Mouse (Mus musculus) E14TG2a.4 (cell line): ENCODE data around the gene Rdh16.
"Not testable (repeated sequence)": the region's sequence is repeated elsewhere in the genome, so short reads cannot be mapped to it uniquely, and the experiment has no call there.

Experiments used
- H3K27me3 ChIP-seq: 2 replicates; pipeline ENCODE4 v1.6.1; 2014; ENCODE audit warnings: low read length, control low read depth; ENCODE audit not compliant: insufficient read depth
- H3K36me3 ChIP-seq: 2 replicates; pipeline ENCODE4 v1.6.1; 2014; ENCODE audit warnings: low read length, control low read depth; ENCODE audit not compliant: insufficient read depth
- H3K4me1 ChIP-seq: replicated peaks from 2 replicates; pipeline ENCODE4 v1.6.1; 2014; ENCODE audit warnings: low read depth, low read length, control low read depth
- H3K4me3 ChIP-seq: replicated peaks from 2 replicates; pipeline ENCODE4 v1.5.1; 2014; ENCODE audit warnings: mild to moderate bottlenecking, low read length
- H3K9me3 ChIP-seq: 2 replicates; pipeline ENCODE4 v1.6.1; 2014; ENCODE audit warnings: low read length, control low read depth
- CTCF ChIP-seq: conservative IDR thresholded peaks from 2 replicates; pipeline ENCODE4 v1.5.1; 2014; ENCODE audit warnings: low read length
- NANOG ChIP-seq: IDR thresholded peaks from 2 replicates; pipeline ENCODE4 v1.6.1; 2014; ENCODE audit warnings: borderline replicate concordance, low read length, mixed read lengths
- POU5F1 ChIP-seq: IDR thresholded peaks from 2 replicates; pipeline ENCODE4 v1.6.1; 2014; ENCODE audit warnings: low read length, borderline replicate concordance

Gene Rdh16

DNA sequence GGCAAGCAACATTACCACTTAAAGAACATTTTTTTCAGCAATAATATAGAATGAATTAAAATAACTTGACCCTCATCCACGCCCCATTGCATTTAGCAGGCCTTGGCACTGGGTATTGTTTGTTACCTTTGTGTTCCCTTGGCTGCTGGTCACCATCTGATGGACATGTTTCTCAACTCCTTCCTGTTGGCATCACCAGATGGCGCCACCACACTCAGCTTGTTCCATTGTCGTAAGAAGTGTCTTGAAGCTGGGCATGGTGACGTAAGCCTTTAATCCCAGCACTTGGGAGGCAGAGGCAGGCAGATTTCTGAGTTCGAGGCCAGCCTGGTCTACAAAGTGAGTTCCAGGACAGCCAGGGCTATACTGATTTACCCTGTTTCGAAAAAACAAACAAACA lies 24.4 kb downstream of the Rdh16 start:
- no peaks in the 10 kb centered on the region for H3K36me3 ChIP-seq
- H3K27me3 ChIP-seq: no peaks in the 10 kb centered on the region
- H3K4me1 ChIP-seq: no peaks in the 10 kb centered on the region
- H3K4me3 ChIP-seq: no peak overlapping the region
- peaks cover 68% of the 10 kb centered on the region for H3K9me3 ChIP-seq
- TF ChIP-seq POU5F1 (no peak), NANOG (no peak), CTCF (peak; percentile 19)

DNA sequence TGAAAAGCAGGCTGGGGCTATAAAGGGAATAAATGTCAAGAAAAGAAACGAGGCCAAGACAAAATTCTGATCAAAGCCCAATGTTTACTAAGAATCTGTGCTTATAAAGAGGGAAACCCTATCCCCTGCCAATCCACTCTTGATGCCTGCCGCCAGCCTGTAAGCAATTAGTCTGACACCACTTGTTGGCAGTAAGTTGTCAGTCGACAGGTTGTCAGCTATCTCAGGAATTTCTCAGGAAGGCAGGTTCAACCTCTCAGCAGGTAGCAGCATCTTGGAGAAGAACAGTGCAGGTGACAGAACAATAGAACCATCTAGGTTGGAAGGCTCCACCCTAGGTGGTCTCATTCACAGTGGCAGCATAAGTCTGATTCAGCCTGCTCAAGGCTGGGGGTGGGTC lies 28.2 kb downstream of the Rdh16 start:
- Histone ChIP-seq H3K4me3 (no peak overlapping the region), H3K27me3 (no peaks in the 10 kb centered on the region), H3K36me3 (no peaks in the 10 kb centered on the region), H3K4me1 (no peaks in the 10 kb centered on the region), H3K9me3 (peaks cover 72% of the 10 kb centered on the region)
- TF ChIP-seq POU5F1 (no peak), CTCF (no peak), NANOG (no peak)

DNA sequence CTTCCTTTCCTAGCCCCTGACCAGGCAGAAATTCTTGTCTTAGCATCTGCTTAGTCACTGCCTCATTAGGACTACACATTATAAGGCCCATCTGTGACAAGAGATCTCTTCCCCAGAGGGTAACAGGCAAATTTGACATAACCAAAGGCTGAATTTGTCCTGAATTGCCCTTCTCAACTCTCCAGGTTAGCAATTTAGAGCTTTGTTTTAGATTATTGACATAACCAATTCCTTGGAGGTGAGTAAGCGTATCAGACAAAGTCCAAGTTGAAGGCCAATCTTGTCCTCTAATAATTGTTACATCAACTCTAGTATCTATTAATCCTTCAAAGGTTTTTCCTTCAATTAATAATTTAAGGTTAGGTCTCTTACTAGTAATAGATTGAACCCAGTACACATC lies 33.2 kb downstream of the Rdh16 start:
- H3K9me3 ChIP-seq: peaks cover 91% of the 10 kb centered on the region
- H3K27me3 ChIP-seq, H3K4me1 ChIP-seq, H3K4me3 ChIP-seq, H3K36me3 ChIP-seq: not testable (repeated sequence)

DNA sequence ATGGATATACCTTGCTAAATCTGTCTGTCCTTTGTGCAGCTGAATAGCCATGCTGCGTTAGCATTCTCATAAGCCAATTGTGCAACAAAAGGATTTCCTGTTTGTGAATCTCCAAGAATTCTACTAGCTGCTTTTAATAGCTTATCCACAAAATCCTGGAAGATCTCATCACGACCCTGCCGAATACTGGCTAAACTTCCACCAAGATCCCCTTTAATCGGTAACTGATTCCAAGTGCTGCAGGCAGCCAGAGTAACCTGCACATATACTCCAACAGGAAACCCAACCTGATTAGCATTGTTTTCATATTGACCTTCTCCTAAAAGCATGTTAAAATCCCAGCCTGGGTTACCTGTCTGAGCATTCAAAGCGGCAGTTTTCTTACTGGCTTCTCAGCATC lies 34.3 kb downstream of the Rdh16 start:
- peaks cover 90% of the 10 kb centered on the region for H3K9me3 ChIP-seq
- no peak overlapping the region for H3K4me3 ChIP-seq
- H3K4me1 ChIP-seq: no peaks in the 10 kb centered on the region
- TF ChIP-seq CTCF (no peak), POU5F1 (no peak), NANOG (no peak)
- no peaks in the 10 kb centered on the region for H3K27me3 ChIP-seq
- H3K36me3 ChIP-seq: no peaks in the 10 kb centered on the region

DNA sequence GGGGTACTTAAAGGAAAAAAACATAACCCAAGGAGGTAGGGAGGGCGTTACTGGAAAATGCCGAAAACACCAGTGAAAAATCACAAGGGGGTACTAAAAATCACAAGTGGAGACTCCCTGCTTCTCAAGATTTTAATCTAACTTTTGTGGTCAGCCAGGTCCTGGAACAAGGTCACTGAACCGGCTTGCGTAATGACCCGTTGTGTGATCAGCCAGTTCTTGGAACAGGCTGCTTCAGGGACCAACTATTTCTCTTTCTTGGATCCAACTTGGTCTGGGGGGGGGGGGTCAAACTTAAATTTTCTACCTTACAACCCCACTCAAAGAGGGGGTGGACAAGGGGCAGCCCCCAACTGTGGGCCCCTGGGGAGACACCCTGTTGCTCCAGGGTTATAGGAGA lies 36.8 kb downstream of the Rdh16 start:
- H3K36me3 ChIP-seq, H3K4me3 ChIP-seq, H3K27me3 ChIP-seq, H3K4me1 ChIP-seq: not testable (repeated sequence)
- peaks cover 92% of the 10 kb centered on the region for H3K9me3 ChIP-seq

DNA sequence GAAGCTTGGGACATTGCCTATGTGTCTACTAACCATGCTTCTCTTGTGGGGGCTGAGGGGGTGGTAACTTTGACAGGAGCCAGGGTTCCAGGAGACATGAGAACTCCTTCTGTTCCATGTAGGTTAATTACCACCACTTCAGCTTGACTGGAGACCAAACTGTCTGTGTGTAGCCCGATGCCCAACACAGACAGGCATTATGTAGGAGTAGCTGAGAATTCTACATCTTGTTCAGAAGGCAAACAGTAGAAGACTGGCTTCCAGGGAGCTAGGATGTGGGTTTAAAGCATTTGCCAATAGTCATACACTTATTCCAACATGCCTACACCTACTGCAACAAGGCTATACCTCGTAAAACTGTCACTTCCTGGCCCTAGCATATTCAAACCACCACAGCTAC lies 37.6 kb downstream of the Rdh16 start:
- H3K4me1 ChIP-seq: no peaks in the 10 kb centered on the region
- no peaks in the 10 kb centered on the region for H3K36me3 ChIP-seq
- no peak overlapping the region for H3K4me3 ChIP-seq
- peaks cover 92% of the 10 kb centered on the region for H3K9me3 ChIP-seq
- no peaks in the 10 kb centered on the region for H3K27me3 ChIP-seq
- TF ChIP-seq POU5F1: no peak
- no peak for TF ChIP-seq NANOG
- no peak for TF ChIP-seq CTCF

DNA sequence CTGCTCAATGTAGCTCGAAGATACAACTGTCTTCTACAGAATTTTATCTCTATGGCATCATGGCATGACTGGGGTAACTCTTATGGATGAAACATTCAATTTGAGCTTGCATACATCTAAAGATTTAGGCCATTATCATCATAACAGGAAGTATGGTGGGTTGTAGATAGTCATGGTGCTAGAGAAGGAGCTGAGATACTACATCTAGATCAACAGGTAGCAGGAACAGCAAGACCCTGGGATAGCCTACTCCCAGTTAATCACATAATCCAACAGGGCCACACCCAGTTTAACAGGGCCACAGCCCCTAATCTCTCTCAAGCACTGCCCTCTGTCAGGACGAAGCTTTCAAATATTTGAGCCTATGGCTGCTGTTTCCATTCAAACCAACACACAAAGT lies 39.8 kb downstream of the Rdh16 start:
- H3K4me3 ChIP-seq: no peak overlapping the region
- H3K4me1 ChIP-seq: no peaks in the 10 kb centered on the region
- H3K36me3 ChIP-seq: no peaks in the 10 kb centered on the region
- H3K9me3 ChIP-seq: peaks cover 73% of the 10 kb centered on the region
- TF ChIP-seq CTCF: no peak
- TF ChIP-seq POU5F1: no peak
- no peak for TF ChIP-seq NANOG
- no peaks in the 10 kb centered on the region for H3K27me3 ChIP-seq

DNA sequence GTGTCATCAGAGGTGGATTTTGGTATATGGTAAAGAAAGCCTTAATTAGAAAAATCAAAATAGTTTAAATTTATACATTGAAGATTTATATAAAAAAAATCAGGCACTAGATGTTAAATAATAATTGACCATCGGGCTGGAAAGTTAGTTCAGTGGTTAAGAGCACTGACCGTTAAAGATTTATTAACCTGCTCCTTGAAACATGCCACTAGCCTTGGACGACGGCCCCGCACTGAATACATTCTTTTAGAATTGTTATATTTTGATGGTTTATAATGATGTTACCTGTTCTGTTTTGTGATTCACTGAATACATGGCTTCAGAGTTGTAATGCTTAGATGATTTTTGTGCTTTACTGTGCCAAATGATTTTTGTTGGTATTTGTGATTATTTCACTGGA lies 45.0 kb downstream of the Rdh16 start:
- H3K4me3 ChIP-seq, H3K4me1 ChIP-seq, H3K36me3 ChIP-seq, H3K27me3 ChIP-seq: not testable (repeated sequence)
- H3K9me3 ChIP-seq: peaks cover 47% of the 10 kb centered on the region

- no peak for TF ChIP-seq NANOG
- no peak for TF ChIP-seq POU5F1
- no peak for TF ChIP-seq CTCF
- Histone ChIP-seq H3K27me3 (no peaks in the 10 kb centered on the region), H3K4me1 (no peaks in the 10 kb centered on the region), H3K9me3 (peaks cover 26% of the 10 kb centered on the region), H3K4me3 (no peak overlapping the region), H3K36me3 (no peaks in the 10 kb centered on the region)
Observed at GRCm38 (mm10) chr10:127848089-127848488, 47.1 kb downstream of the Rdh16 start.

DNA sequence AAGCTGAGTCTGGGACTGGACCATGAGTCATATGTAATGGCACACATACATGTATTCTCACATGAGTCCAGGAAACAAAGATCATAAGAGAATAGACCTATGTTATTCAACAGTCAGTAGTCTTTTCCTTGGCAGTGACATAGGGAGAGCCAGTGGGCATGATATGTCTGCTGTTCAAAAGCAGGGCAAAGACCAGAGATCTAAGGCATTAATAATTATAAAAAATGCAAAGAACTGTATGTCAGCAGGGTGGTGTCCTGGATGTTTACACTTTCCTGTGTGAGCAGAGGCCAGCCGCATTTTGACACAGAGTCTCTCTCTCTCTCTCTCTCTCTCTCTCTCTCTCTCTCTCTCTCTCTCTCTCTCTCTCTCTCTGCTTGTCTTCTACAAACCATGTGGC lies 48.7 kb downstream of the Rdh16 start, which contains the start of gene Rdh19:
TSS of gene Rdh19 (plus strand) at position 301 of the 400 bp plus-strand sequence.
- no peaks in the 10 kb centered on the region for H3K4me1 ChIP-seq
- no peak within 1 kb of the TSS for H3K4me3 ChIP-seq
- peaks cover 19% of the 10 kb centered on the region for H3K9me3 ChIP-seq
- TF ChIP-seq POU5F1 (no peak), NANOG (no peak), CTCF (no peak)
- H3K36me3 ChIP-seq: no peaks in the 10 kb centered on the region
- H3K27me3 ChIP-seq: no peaks in the 10 kb centered on the region
